Mouse (Mus musculus): Measurements from ENCODE around the gene Ifrd2.

GRCm38 (mm10) chr9:107563029-107563581 is 24.3 kb upstream of the Ifrd2 start, which contains the start of gene Tusc2:
- TF ChIP-seq MAFK (IDR thresholded peaks at IDR 0.05; ENCODE audit: insufficient read depth, low read depth, low read length) (no peak), CHD2 (IDR thresholded peaks at IDR 0.05; ENCODE audit: low read depth, low read length) (peak; percentile 75; the same call in 1 of the 2 replicates)

Data from ES-E14 (cell line).